Mouse (Mus musculus): ENCODE measurements around the gene Dmrtc2. TPM values are rescaled to one million over a fixed set of nuclear protein-coding genes. Genes with fewer than 3 reads are reported as not detected.
"Not testable (repeated sequence)": the region's sequence is repeated elsewhere in the genome, so short reads cannot be mapped to it uniquely, and the experiment has no call there.

The Dmrtc2 gene
- polyA plus RNA-seq, 1 experiment from 2014 or later, result not detected

GRCm38 (mm10) chr7:24892125-24892583 is 22.3 kb downstream of the Dmrtc2 start:
- Histone ChIP-seq H3K27me3 (replicated peaks) (no peaks in the 10 kb centered on the region), H3K4me3 (replicated peaks) (no peak overlapping the region), H3K9me3 (no peaks in the 10 kb centered on the region), H3K9ac (no peak overlapping the region), H3K4me1 (replicated peaks) (peaks cover 4% of the 10 kb centered on the region; the same call in 1 of the 2 replicates), H3K4me2 (replicated peaks) (no peak overlapping the region), H3K36me3 (peaks cover 23% of the 10 kb centered on the region), H3K27ac (no peak overlapping the region)
- 60% methylated on average over 2 of the region's 2 CpGs for WGBS
- ATAC-seq, result no peak

DNA sequence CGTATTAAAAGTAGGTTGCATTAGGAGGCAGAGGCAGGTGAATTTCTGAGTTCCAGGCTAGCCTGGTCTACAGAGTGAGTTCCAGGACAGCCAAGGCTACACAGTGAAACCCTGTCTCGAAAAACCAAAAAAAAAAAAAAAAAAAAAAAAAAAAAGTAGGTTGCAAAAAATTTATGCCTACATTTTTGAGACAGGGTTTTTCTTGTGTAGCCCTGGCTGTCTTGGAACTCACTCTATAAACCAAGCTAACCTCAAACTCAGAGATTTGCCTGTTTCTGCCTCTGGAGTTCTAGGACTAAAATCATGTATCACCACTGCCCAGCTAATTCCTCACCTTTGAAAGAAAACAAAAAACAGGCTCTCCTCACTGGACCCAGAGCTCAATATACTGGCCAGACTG is 25.9 kb downstream of the Dmrtc2 start:
- not testable (repeated sequence) for H3K27me3 ChIP-seq (replicated peaks); H3K36me3 ChIP-seq; ATAC-seq; H3K9ac ChIP-seq; H3K4me3 ChIP-seq (replicated peaks); H3K27ac ChIP-seq; H3K9me3 ChIP-seq; H3K4me1 ChIP-seq (replicated peaks); H3K4me2 ChIP-seq (replicated peaks)
- 95% methylated on average over 2 of the region's 2 CpGs for WGBS

GRCm38 (mm10) chr7:24896269-24896668 is 26.4 kb downstream of the Dmrtc2 start:
- Histone ChIP-seq H3K4me1 (replicated peaks) (no peaks in the 10 kb centered on the region), H3K9me3 (no peaks in the 10 kb centered on the region)
- no peak for ATAC-seq

DNA sequence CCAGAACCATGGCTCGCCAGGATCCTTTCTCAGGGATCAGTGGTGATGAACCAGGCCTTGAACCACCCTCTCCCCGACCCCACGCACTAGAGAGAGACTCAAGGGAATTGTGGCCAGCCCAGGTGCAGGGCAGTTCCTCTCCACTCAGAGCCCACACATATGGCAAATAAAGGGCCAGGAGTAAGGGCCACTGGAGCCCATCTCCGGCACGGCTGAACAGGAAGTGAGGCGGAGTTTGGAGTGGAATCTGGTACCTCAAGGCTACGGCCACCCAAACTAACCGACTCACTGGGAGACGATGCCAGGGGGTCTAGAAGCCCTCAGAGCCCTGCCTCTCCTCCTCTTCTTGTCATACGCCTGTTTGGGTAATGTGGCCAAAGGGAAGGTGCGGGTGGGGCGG is 27.4 kb downstream of the Dmrtc2 start, which contains the start of gene Cd79a:
Gene Cd79a, plus strand, starts transcription at position 158 of the 400 bp plus-strand sequence.
- no peak for ATAC-seq
- Histone ChIP-seq H3K4me3 (replicated peaks) (no peak within 1 kb of the TSS), H3K36me3 (no peaks in the 10 kb centered on the region), H3K27ac (no peak within 1 kb of the TSS), H3K9ac (no peak within 1 kb of the TSS), H3K9me3 (no peaks in the 10 kb centered on the region), H3K4me2 (replicated peaks) (no peak within 1 kb of the TSS), H3K27me3 (replicated peaks) (no peaks in the 10 kb centered on the region), H3K4me1 (replicated peaks) (no peaks in the 10 kb centered on the region; the same call in 1 of the 2 replicates)
- 61% methylated on average over 12 of the region's 12 CpGs for WGBS

More at GRCm38 (mm10) chr7:24896269-24896668, 26.4 kb downstream of the Dmrtc2 start:
- H3K27ac ChIP-seq, result no peak overlapping the region
- no peaks in the 10 kb centered on the region for H3K36me3 ChIP-seq
- H3K9ac ChIP-seq, result no peak overlapping the region
- no peak overlapping the region for H3K4me2 ChIP-seq (replicated peaks)
- 89% methylated on average over 8 of the region's 8 CpGs for WGBS
- no peak overlapping the region for H3K4me3 ChIP-seq (replicated peaks)
- no peaks in the 10 kb centered on the region for H3K27me3 ChIP-seq (replicated peaks)

DNA sequence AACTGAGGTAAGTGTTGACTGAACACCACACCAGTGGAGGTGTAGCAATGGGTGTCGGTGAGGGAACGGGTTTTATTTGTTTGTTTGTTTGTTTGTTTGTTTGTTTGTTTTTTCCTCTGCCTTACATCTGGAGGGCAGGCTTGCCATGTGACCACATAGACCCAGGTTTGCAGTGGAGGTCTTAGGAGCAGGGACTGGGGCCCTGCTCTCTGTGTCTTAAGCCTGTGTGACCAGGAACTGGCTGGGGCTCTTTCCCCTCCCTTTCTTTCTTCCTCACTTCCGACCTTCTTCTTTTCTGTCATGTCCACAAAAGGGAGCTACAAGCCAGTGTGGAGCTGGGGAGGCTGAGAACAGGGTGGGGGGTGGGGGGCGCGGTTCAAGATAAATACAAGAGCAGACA is 28.1 kb downstream of the Dmrtc2 start:
- Histone ChIP-seq H3K4me2 (replicated peaks) (no peak overlapping the region), H3K9me3 (no peaks in the 10 kb centered on the region), H3K4me1 (replicated peaks) (peaks cover 3% of the 10 kb centered on the region; the same call in 1 of the 2 replicates), H3K36me3 (no peaks in the 10 kb centered on the region), H3K9ac (no peak overlapping the region), H3K27ac (no peak overlapping the region), H3K4me3 (replicated peaks) (no peak overlapping the region), H3K27me3 (replicated peaks) (no peaks in the 10 kb centered on the region)
- 71% methylated on average over 5 of the region's 5 CpGs for WGBS
- ATAC-seq, result no peak

DNA sequence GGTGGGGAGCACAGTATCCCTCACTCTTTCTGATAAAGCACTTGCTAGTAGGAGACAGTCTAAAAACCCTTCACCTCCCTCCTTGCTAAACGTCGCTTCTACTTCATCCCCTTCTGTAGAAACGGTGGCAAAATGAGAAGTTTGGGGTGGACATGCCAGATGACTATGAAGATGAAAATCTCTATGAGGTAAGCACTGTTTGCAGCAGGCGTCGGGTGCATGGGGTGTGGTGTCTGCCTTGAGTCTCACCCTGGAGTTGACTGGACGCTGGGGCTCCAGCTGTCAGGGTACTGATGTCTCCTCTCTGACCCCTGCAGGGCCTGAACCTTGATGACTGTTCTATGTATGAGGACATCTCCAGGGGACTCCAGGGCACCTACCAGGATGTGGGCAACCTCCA is 31.3 kb downstream of the Dmrtc2 start:
- WGBS, result 77% methylated on average over 6 of the region's 6 CpGs

DNA sequence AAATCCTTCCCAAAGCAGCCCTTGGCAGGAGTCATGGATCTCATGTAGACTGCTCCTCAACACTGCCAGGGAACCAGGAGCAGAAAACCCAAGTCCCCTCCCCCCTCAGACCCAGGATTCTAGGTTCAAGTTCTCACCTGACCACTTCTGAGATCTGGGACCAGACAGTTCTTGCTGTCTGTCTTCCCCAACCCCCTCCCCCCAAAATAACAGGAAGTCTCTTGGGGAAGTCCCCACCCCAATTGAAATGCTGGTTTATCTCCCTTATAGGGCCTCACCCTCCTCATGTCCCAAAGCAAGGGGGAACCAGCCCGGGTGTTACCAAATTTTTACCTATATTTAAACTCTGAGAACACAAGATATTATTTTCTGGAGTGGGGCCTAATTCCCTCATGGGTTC is 32.0 kb downstream of the Dmrtc2 start:
- no peak for ATAC-seq
- Histone ChIP-seq H3K4me3 (replicated peaks) (no peak overlapping the region), H3K4me2 (replicated peaks) (no peak overlapping the region), H3K27ac (no peak overlapping the region; the same call in 1 of the 2 replicates), H3K4me1 (replicated peaks) (peaks cover 17% of the 10 kb centered on the region), H3K36me3 (no peaks in the 10 kb centered on the region), H3K9me3 (no peaks in the 10 kb centered on the region), H3K9ac (no peak overlapping the region), H3K27me3 (replicated peaks) (no peaks in the 10 kb centered on the region)
- WGBS, result 57% methylated on average over 1 of the region's 1 CpGs

More for the DNA sequence above, 31.3 kb downstream of the Dmrtc2 start:
- Histone ChIP-seq H3K27me3 (replicated peaks) (no peaks in the 10 kb centered on the region), H3K4me3 (replicated peaks) (no peak overlapping the region), H3K36me3 (no peaks in the 10 kb centered on the region), H3K9me3 (no peaks in the 10 kb centered on the region), H3K4me2 (replicated peaks) (no peak overlapping the region), H3K9ac (no peak overlapping the region), H3K4me1 (replicated peaks) (peaks cover 10% of the 10 kb centered on the region), H3K27ac (no peak overlapping the region)
- ATAC-seq, result no peak

GRCm38 (mm10) chr7:24902264-24902629 is 32.4 kb downstream of the Dmrtc2 start:
- Histone ChIP-seq H3K9ac (peak overlapping the region; percentile 76), H3K4me1 (replicated peaks) (peaks cover 21% of the 10 kb centered on the region), H3K36me3 (no peaks in the 10 kb centered on the region), H3K4me2 (replicated peaks) (peak overlapping the region; percentile 78), H3K27me3 (replicated peaks) (no peaks in the 10 kb centered on the region), H3K27ac (peak overlapping the region; percentile 92), H3K9me3 (no peaks in the 10 kb centered on the region), H3K4me3 (replicated peaks) (peak overlapping the region; percentile 83)
- 42% methylated on average over 2 of the region's 2 CpGs for WGBS
- ATAC-seq, result no peak

GRCm38 (mm10) chr7:24902630-24903443 is 33.0 kb downstream of the Dmrtc2 start, which contains the start of gene Arhgef1:
TSS of gene Arhgef1 (plus strand) at chr7:24902912.
- peaks cover 27% of the 10 kb centered on the region for H3K4me1 ChIP-seq (replicated peaks)
- peak within 1 kb of the TSS; percentile 78 for H3K4me2 ChIP-seq (replicated peaks)
- peak within 1 kb of the TSS; percentile 83 for H3K4me3 ChIP-seq (replicated peaks)
- H3K9me3 ChIP-seq, result no peaks in the 10 kb centered on the region
- peak within 1 kb of the TSS; percentile 76 for H3K9ac ChIP-seq
- no peaks in the 10 kb centered on the region for H3K27me3 ChIP-seq (replicated peaks)
- WGBS, result 4% methylated on average over 45 of the region's 68 CpGs
- peak; percentile 65 for ATAC-seq
- peak within 1 kb of the TSS; percentile 92 for H3K27ac ChIP-seq
- no peaks in the 10 kb centered on the region for H3K36me3 ChIP-seq

GRCm38 (mm10) chr7:24903444-24903825 is 33.6 kb downstream of the Dmrtc2 start:
- 21% methylated on average over 10 of the region's 10 CpGs for WGBS
- no peak for ATAC-seq
- H3K4me1 ChIP-seq (replicated peaks), result peaks cover 27% of the 10 kb centered on the region

DNA sequence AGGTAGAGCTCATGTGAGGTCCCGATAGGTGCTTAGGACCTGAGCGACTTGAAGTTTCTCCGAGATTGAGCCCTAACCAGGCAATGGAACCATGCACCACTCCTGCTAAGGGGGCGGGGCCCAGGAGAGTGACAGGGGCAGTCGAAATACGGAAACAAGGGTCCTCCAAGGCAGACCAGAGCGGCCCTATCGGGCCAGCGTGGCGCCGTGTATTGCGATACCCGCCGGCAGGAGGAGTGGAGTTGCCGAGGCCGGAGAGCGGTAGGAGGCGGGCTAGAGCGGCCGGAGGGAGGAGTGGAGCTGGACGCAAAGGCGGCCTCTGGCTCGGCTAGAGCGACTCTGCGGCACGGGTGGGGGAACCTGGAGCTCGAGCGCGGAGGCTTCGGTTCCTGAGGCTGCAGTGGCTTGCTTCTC is 34.2 kb downstream of the Dmrtc2 start:
- H3K27ac ChIP-seq, result peak overlapping the region; percentile 92
- no peaks in the 10 kb centered on the region for H3K9me3 ChIP-seq
- peaks cover 4% of the 10 kb centered on the region; the same call in 1 of the 2 replicates for H3K36me3 ChIP-seq
- under 1% methylated on average over 29 of the region's 30 CpGs for WGBS
- H3K4me1 ChIP-seq (replicated peaks), result peaks cover 27% of the 10 kb centered on the region
- H3K4me3 ChIP-seq (replicated peaks), result peak overlapping the region; percentile 83
- peak overlapping the region; percentile 81 for H3K9ac ChIP-seq
- no peaks in the 10 kb centered on the region for H3K27me3 ChIP-seq (replicated peaks)
- peak; percentile 96 for ATAC-seq
- H3K4me2 ChIP-seq (replicated peaks), result peak overlapping the region; percentile 78

More at GRCm38 (mm10) chr7:24903444-24903825, 33.6 kb downstream of the Dmrtc2 start:
- peak overlapping the region; percentile 76 for H3K9ac ChIP-seq
- H3K9me3 ChIP-seq, result no peaks in the 10 kb centered on the region
- H3K4me3 ChIP-seq (replicated peaks), result peak overlapping the region; percentile 83
- H3K27me3 ChIP-seq (replicated peaks), result no peaks in the 10 kb centered on the region
- H3K36me3 ChIP-seq, result peaks cover 4% of the 10 kb centered on the region; the same call in 1 of the 2 replicates
- H3K27ac ChIP-seq, result peak overlapping the region; percentile 92
- H3K4me2 ChIP-seq (replicated peaks), result peak overlapping the region; percentile 78

GRCm38 (mm10) chr7:24904936-24905335 is 35.1 kb downstream of the Dmrtc2 start:
- H3K4me2 ChIP-seq (replicated peaks), result peak overlapping the region; percentile 78
- peaks cover 4% of the 10 kb centered on the region; the same call in 1 of the 2 replicates for H3K36me3 ChIP-seq
- H3K9me3 ChIP-seq, result no peaks in the 10 kb centered on the region
- peak overlapping the region; percentile 83 for H3K4me3 ChIP-seq (replicated peaks)
- peak; percentile 13; the same call in 1 of the 2 replicates for ATAC-seq
- WGBS, result 18% methylated on average over 3 of the region's 3 CpGs
- peak overlapping the region; percentile 72; the same call in 1 of the 2 replicates for H3K27ac ChIP-seq
- no peaks in the 10 kb centered on the region for H3K27me3 ChIP-seq (replicated peaks)
- H3K9ac ChIP-seq, result peak overlapping the region; percentile 81
- H3K4me1 ChIP-seq (replicated peaks), result peaks cover 27% of the 10 kb centered on the region

Data from intestine, embryonic 15.5 days (tissue).